Mouse (Mus musculus): ENCODE data around the gene Gm973. TPM values are rescaled to one million over a fixed set of nuclear protein-coding genes. Genes with fewer than 3 reads are reported as not detected.

Gene Gm973
- total RNA-seq (2022), result under 1 TPM in 2 of 4 experiments, not detected in 2; 0.16 to 0.53 TPM

- DNase-seq (ENCODE audit: low spot score), result peak; percentile 46
Measured at GRCm38 (mm10) chr1:59516026-59516917, at the start of gene Gm973. Gene Gm973, plus strand, starts transcription at chr1:59516264.

GRCm38 (mm10) chr1:59469170-59469569 lies 46.9 kb upstream of the Gm973 start:
- no peak for DNase-seq (ENCODE audit: low spot score)

GRCm38 (mm10) chr1:59470766-59471165 lies 45.3 kb upstream of the Gm973 start:
- no peak for DNase-seq (ENCODE audit: low spot score)

- no peak for DNase-seq (ENCODE audit: low spot score)
Measured at GRCm38 (mm10) chr1:59472368-59473180, 43.5 kb upstream of the Gm973 start.

GRCm38 (mm10) chr1:59473181-59473555 lies 42.9 kb upstream of the Gm973 start:
- no peak for DNase-seq (ENCODE audit: low spot score)

- no peak for DNase-seq (ENCODE audit: low spot score)
Measured at GRCm38 (mm10) chr1:59475618-59476017, 40.4 kb upstream of the Gm973 start.

- DNase-seq (ENCODE audit: low spot score), result no peak
Measured at GRCm38 (mm10) chr1:59478911-59479310, 37.2 kb upstream of the Gm973 start.

- DNase-seq (ENCODE audit: low spot score), result no peak
Measured at GRCm38 (mm10) chr1:59480821-59481455, 35.1 kb upstream of the Gm973 start.

GRCm38 (mm10) chr1:59481456-59482291 lies 34.4 kb upstream of the Gm973 start:
- peak; percentile 97 for DNase-seq (ENCODE audit: low spot score)

GRCm38 (mm10) chr1:59482331-59482695 lies 33.8 kb upstream of the Gm973 start, which contains the start of gene Fzd7:
Gene Fzd7, plus strand, starts transcription at chr1:59482424.
- DNase-seq (ENCODE audit: low spot score), result no peak

GRCm38 (mm10) chr1:59482696-59483520 lies 33.2 kb upstream of the Gm973 start:
- peak; percentile 33 for DNase-seq (ENCODE audit: low spot score)

GRCm38 (mm10) chr1:59483521-59484245 lies 32.4 kb upstream of the Gm973 start:
- no peak for DNase-seq (ENCODE audit: low spot score)

- DNase-seq (ENCODE audit: low spot score), result no peak
Measured at GRCm38 (mm10) chr1:59484314-59484713, 31.8 kb upstream of the Gm973 start.

GRCm38 (mm10) chr1:59484791-59485785 lies 31.0 kb upstream of the Gm973 start:
- DNase-seq (ENCODE audit: low spot score), result no peak

- DNase-seq (ENCODE audit: low spot score), result no peak
Measured at GRCm38 (mm10) chr1:59485803-59486202, 30.3 kb upstream of the Gm973 start.

GRCm38 (mm10) chr1:59487651-59488051 lies 28.4 kb upstream of the Gm973 start:
- DNase-seq (ENCODE audit: low spot score), result no peak

- no peak for DNase-seq (ENCODE audit: low spot score)
Measured at GRCm38 (mm10) chr1:59488481-59488880, 27.6 kb upstream of the Gm973 start.

- no peak for DNase-seq (ENCODE audit: low spot score)
Measured at GRCm38 (mm10) chr1:59488991-59489390, 27.1 kb upstream of the Gm973 start.

Measured in heart, adult 8-10 months (tissue).